Mouse (Mus musculus) hindbrain, embryonic 11.5 days (tissue): ENCODE results near the gene Pcid2. TPM values are rescaled to one million over a fixed set of nuclear protein-coding genes. Genes with fewer than 3 reads are reported as not detected.

Source experiments
- ATAC-seq: fragments of 200-750 bp; cut with Nextera tagmentation; 2 replicates; pipeline ENCODE4 v1.8.0; 2017; ENCODE audit warnings: mild to moderate bottlenecking, moderate TSS enrichment, moderate library complexity; ENCODE audit not compliant: low FRiP score
- DNase-seq: peaks from one replicate; pipeline ENCODE4 v3.0.0-alpha.2; 2015; ENCODE audit warnings: low spot score
- H3K27ac ChIP-seq: fragments of 300-500 bp; sonication (generic); 2 replicates; pipeline ENCODE4 v1.5.1; 2014; ENCODE audit warnings: mild to moderate bottlenecking, low read depth, low read length
- H3K27me3 ChIP-seq: fragments of 300-500 bp; sonication (generic); 2 replicates; pipeline ENCODE4 v1.6.1; 2014; ENCODE audit warnings: mild to moderate bottlenecking, low read length, moderate library complexity, mixed read lengths; ENCODE audit not compliant: control insufficient read depth, insufficient read depth
- H3K36me3 ChIP-seq: fragments of 300-500 bp; sonication (generic); 2 replicates; pipeline ENCODE4 v1.6.1; 2014; ENCODE audit warnings: mild to moderate bottlenecking, low read length, moderate library complexity, mixed read lengths; ENCODE audit not compliant: control insufficient read depth, insufficient read depth
- H3K4me1 ChIP-seq: fragments of 300-500 bp; sonication (generic); replicated peaks from 2 replicates; pipeline ENCODE4 v1.6.1; 2014; ENCODE audit warnings: low read length, mixed read lengths; ENCODE audit not compliant: control insufficient read depth, insufficient read depth
- H3K4me2 ChIP-seq: fragments of 300-500 bp; sonication (generic); replicated peaks from 2 replicates; pipeline ENCODE4 v1.6.1; 2014; ENCODE audit warnings: mild to moderate bottlenecking, low read depth, low read length
- H3K4me3 ChIP-seq: fragments of 300-500 bp; sonication (generic); 2 replicates; pipeline ENCODE4 v1.5.1; 2014; ENCODE audit warnings: low read depth, low read length
- H3K9ac ChIP-seq: fragments of 300-500 bp; sonication (generic); 2 replicates; pipeline ENCODE4 v1.6.1; 2014; ENCODE audit warnings: low read depth, low read length
- H3K9me3 ChIP-seq: fragments of 300-500 bp; sonication (generic); 2 replicates; pipeline ENCODE4 v1.6.1; 2016; ENCODE audit warnings: low read length; ENCODE audit not compliant: control insufficient read depth
- WGBS: fragments of 180-500 bp; shearing (Covaris S2); extraction: QIAGEN DNeasy Blood & Tissue Kit; methylation state at CpG from one replicate; pipeline ENCODE4 v1.1.7; 2014; 5-methylcytosine and 5-hydroxymethylcytosine counted together
- polyA plus RNA-seq: library from polyadenylated mRNA; unstranded; fragments of >200 nt; fragmentation: Nextera tagmentation; extraction: Ambion mirVana; gene quantifications from 2 replicates; pipeline ENCODE4 v1.2.1, GENCODE M21; 2014

Gene Pcid2
- polyA plus RNA-seq, 1 experiment from 2014 or later, result 56.3 TPM

GRCm38 (mm10) chr8:13060441-13061150 lies 44.7 kb downstream of the Pcid2 start, which contains the start of gene Proz:
Gene Proz, plus strand, starts transcription at chr8:13060914.
- DNase-seq (no peak), ATAC-seq (no peak)
- H3K27me3 ChIP-seq, result no peaks in the 10 kb centered on the region
- no peak within 1 kb of the TSS for H3K9ac ChIP-seq
- H3K4me1 ChIP-seq, result no peaks in the 10 kb centered on the region
- 82% methylated on average over 17 of the region's 17 CpGs for WGBS
- no peaks in the 10 kb centered on the region for H3K36me3 ChIP-seq
- no peak within 1 kb of the TSS for H3K4me3 ChIP-seq
- no peaks in the 10 kb centered on the region for H3K9me3 ChIP-seq
- no peak within 1 kb of the TSS for H3K27ac ChIP-seq
- H3K4me2 ChIP-seq, result no peak within 1 kb of the TSS

GRCm38 (mm10) chr8:13057351-13057750 lies 47.9 kb downstream of the Pcid2 start:
- WGBS, result 84% methylated on average over 4 of the region's 4 CpGs

GRCm38 (mm10) chr8:13050550-13050949 lies 54.7 kb downstream of the Pcid2 start:
- H3K36me3 ChIP-seq, result no peaks in the 10 kb centered on the region
- DNase-seq (no peak), ATAC-seq (no peak)
- H3K9me3 ChIP-seq, result no peaks in the 10 kb centered on the region
- H3K27ac ChIP-seq, result no peak overlapping the region
- no peak overlapping the region for H3K9ac ChIP-seq
- no peak overlapping the region for H3K4me2 ChIP-seq
- WGBS, result 76% methylated on average over 10 of the region's 10 CpGs
- no peaks in the 10 kb centered on the region for H3K27me3 ChIP-seq
- no peak overlapping the region for H3K4me3 ChIP-seq
- no peaks in the 10 kb centered on the region for H3K4me1 ChIP-seq

More at GRCm38 (mm10) chr8:13057351-13057750, 47.9 kb downstream of the Pcid2 start:
- Histone ChIP-seq H3K4me3 (no peak overlapping the region), H3K4me1 (no peaks in the 10 kb centered on the region), H3K27ac (no peak overlapping the region), H3K4me2 (no peak overlapping the region), H3K27me3 (no peaks in the 10 kb centered on the region), H3K9ac (no peak overlapping the region), H3K36me3 (no peaks in the 10 kb centered on the region), H3K9me3 (no peaks in the 10 kb centered on the region)
- DNase-seq (no peak), ATAC-seq (no peak)

- 60% methylated on average over 5 of the region's 5 CpGs for WGBS
- no peak for ATAC-seq
- no peak overlapping the region for H3K27ac ChIP-seq
Measured at GRCm38 (mm10) chr8:13047652-13048051, 57.6 kb downstream of the Pcid2 start.

GRCm38 (mm10) chr8:13041459-13041858 lies 63.8 kb downstream of the Pcid2 start:
- no peaks in the 10 kb centered on the region for H3K36me3 ChIP-seq
- 88% methylated on average over 4 of the region's 4 CpGs for WGBS
- no peaks in the 10 kb centered on the region for H3K4me1 ChIP-seq
- H3K27me3 ChIP-seq, result no peaks in the 10 kb centered on the region
- DNase-seq, result no peak
- ATAC-seq, result no peak
- no peak overlapping the region for H3K4me2 ChIP-seq
- no peaks in the 10 kb centered on the region for H3K9me3 ChIP-seq
- H3K27ac ChIP-seq, result no peak overlapping the region
- H3K4me3 ChIP-seq, result no peak overlapping the region
- H3K9ac ChIP-seq, result no peak overlapping the region

More at GRCm38 (mm10) chr8:13047652-13048051, 57.6 kb downstream of the Pcid2 start:
- no peaks in the 10 kb centered on the region for H3K27me3 ChIP-seq
- no peaks in the 10 kb centered on the region for H3K4me1 ChIP-seq
- H3K4me2 ChIP-seq, result no peak overlapping the region
- H3K4me3 ChIP-seq, result no peak overlapping the region
- H3K36me3 ChIP-seq, result no peaks in the 10 kb centered on the region
- no peaks in the 10 kb centered on the region for H3K9me3 ChIP-seq
- DNase-seq, result no peak
- H3K9ac ChIP-seq, result no peak overlapping the region

- H3K27me3 ChIP-seq, result no peaks in the 10 kb centered on the region
- ATAC-seq (no peak), DNase-seq (no peak)
- H3K4me1 ChIP-seq, result no peaks in the 10 kb centered on the region
- H3K9me3 ChIP-seq, result no peaks in the 10 kb centered on the region
- H3K9ac ChIP-seq, result no peak overlapping the region
- WGBS, result 92% methylated on average over 6 of the region's 6 CpGs
- no peak overlapping the region for H3K4me2 ChIP-seq
- H3K36me3 ChIP-seq, result no peaks in the 10 kb centered on the region
- H3K27ac ChIP-seq, result no peak overlapping the region
- H3K4me3 ChIP-seq, result no peak overlapping the region
Measured at GRCm38 (mm10) chr8:13039054-13039453, 66.2 kb downstream of the Pcid2 start.

GRCm38 (mm10) chr8:13037569-13037968 lies 67.7 kb downstream of the Pcid2 start:
- H3K36me3 ChIP-seq, result no peaks in the 10 kb centered on the region
- no peak overlapping the region for H3K27ac ChIP-seq
- no peak overlapping the region for H3K9ac ChIP-seq
- no peaks in the 10 kb centered on the region for H3K4me1 ChIP-seq
- ATAC-seq (no peak), DNase-seq (no peak)
- 47% methylated on average over 5 of the region's 5 CpGs for WGBS
- H3K9me3 ChIP-seq, result no peaks in the 10 kb centered on the region
- H3K4me3 ChIP-seq, result no peak overlapping the region
- no peak overlapping the region for H3K4me2 ChIP-seq
- H3K27me3 ChIP-seq, result no peaks in the 10 kb centered on the region

- WGBS, result 68% methylated on average over 7 of the region's 7 CpGs
- Histone ChIP-seq H3K4me3 (no peak within 1 kb of the TSS), H3K4me2 (no peak within 1 kb of the TSS), H3K9me3 (no peaks in the 10 kb centered on the region), H3K9ac (no peak within 1 kb of the TSS), H3K4me1 (no peaks in the 10 kb centered on the region), H3K36me3 (no peaks in the 10 kb centered on the region), H3K27me3 (no peaks in the 10 kb centered on the region), H3K27ac (no peak within 1 kb of the TSS)
- DNase-seq (no peak), ATAC-seq (no peak)
Measured at GRCm38 (mm10) chr8:13037015-13037414, 68.2 kb downstream of the Pcid2 start, which contains the start of gene F10. Gene F10, plus strand, starts transcription at chr8:13037308.

GRCm38 (mm10) chr8:13036346-13036812 lies 68.9 kb downstream of the Pcid2 start:
- no peak for DNase-seq
- Histone ChIP-seq H3K4me2 (no peak overlapping the region), H3K9me3 (no peaks in the 10 kb centered on the region), H3K4me1 (no peaks in the 10 kb centered on the region), H3K9ac (no peak overlapping the region), H3K27me3 (no peaks in the 10 kb centered on the region), H3K36me3 (no peaks in the 10 kb centered on the region), H3K4me3 (no peak overlapping the region), H3K27ac (no peak overlapping the region)
- ATAC-seq, result no peak
- 88% methylated on average over 10 of the region's 10 CpGs for WGBS
